Mouse (Mus musculus) MEL-GATA-1-ER (cell line): Measurements from ENCODE around the gene Chrd.

ENCODE experiments used
- DNase-seq: peaks from one replicate; pipeline ENCODE4 v3.0.0-alpha.2; 2012; ENCODE audit warnings: low read depth; ENCODE audit errors: extremely low read depth

The Chrd gene

DNA sequence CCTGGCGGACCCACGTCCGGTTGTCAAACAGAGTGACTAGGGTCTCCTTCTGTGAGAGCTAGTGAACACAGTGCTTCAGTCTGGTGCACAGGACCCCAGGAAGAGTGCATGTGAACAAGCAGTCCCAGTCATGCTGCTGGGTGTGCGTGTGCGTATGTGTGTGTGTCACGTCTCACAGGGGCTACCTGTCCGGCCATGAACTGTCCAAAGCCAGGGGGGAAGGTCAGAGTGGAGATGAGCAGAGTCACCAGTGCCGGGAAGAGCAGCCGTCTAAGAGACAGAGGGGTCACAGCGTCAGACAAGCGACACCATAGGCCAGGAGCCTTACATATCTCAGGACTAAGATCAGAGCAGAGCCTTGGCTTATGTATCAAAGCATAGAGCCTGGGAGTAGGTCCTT, 22.6 kb upstream of the Chrd start:
- no peak for DNase-seq

DNA sequence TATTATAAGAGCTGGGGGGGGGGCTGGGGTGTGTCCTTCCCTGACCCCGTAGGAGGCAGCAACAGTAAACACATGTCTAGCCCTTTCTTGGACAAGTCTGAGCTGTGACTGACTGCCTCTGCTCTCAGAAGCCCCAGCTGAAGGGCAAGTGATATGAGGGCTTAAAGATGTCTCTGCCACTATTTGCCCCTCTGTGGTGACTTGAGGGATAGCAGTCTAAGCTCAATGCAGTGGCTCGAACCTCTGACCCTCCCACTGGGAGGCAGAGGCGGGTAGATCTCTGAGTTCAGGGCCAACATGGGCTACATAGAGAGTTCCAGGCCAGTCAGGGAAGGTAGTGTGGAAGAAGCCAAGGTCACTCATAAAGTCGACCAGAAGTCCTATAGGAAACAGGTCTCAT, 22.1 kb upstream of the Chrd start:
- DNase-seq: no peak

DNA sequence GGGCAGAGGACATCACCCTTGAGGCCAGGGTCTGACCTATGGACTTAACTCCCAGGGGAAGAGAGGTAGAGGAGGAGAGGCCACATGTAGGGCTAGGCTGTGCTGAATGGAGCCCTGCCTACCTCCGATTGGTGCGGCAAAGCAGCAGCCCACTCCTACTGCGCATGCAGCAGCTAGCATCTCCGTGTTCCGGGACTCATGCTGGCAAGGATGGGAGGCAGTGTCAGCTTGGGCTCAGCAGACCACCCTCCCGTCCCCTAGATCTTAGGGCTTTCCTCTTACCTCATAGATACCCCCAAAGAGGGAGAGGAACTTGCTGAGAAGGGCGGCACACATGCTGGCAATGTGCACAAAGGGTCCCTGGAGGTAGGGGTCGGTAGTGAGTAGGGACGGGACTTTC, 20.7 kb upstream of the Chrd start:
- no peak for DNase-seq

DNA sequence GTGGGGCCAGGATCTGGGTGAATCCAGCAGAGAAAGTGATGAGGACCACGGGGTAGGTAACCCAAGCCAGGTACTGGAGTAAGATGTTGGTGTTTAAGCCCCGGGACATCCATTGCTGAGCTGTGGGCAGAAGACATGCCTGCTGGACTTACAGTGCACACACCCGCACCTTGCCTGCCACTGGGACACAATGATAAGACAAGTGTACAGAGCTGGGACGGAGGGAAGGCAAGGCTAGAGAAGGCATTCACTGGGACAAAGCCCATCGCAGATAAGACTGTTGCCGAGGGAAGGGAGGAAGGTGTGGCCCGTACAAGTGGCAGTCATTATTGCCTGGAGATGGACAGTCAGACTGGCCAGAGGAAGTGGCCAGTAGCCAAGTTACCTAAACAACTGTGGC, 20.0 kb upstream of the Chrd start:
- DNase-seq: no peak

DNA sequence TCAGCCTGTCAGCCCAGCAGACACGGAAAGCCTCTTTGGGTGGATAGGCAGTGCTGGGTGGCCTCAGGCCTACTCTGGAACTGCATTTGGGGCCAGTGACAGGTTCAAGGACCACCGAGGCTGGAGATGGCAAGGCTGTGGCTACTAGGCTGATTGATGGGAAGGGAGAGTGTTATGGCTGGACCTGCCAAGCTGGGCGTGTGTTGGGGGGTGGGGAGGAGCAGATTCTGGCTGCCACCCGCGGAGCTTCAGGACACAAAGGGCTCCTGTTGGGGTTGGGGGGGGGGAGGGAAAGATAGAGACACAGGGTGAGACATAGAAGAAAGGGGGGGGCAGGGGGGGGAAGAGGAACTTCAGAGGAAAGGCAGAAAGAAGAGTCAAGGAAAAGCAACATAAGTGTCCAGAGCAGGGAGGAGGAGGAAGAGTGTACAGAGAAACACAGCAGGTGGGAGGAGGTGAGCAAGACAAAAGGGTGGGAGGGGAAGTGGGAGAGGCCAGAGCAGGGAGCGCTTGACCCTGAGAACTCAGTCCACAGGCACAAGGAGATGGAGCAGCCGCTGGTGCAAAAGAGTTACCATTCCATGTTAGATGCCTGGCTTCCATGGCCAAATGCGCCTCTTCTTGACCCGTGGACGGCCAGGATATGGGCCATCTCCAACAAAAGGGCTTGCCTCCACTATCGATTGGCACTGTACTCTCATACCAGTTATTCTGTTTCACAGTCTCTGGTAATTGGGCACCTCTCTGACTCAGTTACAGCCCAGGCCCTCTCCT, 18.4 kb upstream of the Chrd start:
- DNase-seq: no peak

DNA sequence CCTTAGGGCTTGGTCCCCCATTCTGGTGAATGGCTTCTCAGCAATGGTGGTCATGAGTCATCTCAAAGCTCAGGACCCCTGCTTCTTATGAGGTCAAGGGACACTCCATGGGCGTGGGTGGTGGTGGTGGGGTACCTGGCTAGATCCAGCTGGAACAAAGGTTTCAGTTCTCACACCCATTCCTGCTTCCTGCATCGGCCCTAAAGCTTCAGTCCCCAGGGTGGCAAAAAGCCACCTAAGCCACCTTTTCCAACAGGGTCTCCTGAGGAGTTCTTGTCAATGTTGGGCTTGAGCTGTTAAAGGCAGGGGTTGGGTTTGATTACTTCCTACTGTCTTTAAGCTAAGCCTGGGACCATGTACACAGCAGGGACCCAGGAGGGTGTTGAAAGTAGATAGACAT, 17.8 kb upstream of the Chrd start:
- DNase-seq: no peak

DNA sequence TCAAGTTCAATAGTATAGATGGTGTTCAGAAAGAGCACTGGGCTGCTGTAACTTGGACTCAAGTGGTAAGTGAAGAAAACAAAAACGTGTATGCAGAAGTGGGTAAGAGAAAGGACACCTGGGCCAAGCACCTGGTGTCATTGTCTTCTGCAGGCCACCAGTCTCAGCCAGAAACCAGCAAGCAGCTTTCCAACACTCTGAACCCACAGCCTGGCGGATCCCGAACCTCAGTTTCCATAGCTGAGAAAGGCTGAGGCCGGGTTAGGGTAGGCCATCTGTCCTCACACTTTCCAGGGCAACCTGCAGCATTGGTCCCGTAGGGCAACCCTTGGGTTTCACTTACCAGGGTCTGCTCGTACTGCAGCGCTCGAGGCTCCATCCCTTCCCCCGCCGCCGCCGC, 17.4 kb upstream of the Chrd start:
- DNase-seq: no peak

DNA sequence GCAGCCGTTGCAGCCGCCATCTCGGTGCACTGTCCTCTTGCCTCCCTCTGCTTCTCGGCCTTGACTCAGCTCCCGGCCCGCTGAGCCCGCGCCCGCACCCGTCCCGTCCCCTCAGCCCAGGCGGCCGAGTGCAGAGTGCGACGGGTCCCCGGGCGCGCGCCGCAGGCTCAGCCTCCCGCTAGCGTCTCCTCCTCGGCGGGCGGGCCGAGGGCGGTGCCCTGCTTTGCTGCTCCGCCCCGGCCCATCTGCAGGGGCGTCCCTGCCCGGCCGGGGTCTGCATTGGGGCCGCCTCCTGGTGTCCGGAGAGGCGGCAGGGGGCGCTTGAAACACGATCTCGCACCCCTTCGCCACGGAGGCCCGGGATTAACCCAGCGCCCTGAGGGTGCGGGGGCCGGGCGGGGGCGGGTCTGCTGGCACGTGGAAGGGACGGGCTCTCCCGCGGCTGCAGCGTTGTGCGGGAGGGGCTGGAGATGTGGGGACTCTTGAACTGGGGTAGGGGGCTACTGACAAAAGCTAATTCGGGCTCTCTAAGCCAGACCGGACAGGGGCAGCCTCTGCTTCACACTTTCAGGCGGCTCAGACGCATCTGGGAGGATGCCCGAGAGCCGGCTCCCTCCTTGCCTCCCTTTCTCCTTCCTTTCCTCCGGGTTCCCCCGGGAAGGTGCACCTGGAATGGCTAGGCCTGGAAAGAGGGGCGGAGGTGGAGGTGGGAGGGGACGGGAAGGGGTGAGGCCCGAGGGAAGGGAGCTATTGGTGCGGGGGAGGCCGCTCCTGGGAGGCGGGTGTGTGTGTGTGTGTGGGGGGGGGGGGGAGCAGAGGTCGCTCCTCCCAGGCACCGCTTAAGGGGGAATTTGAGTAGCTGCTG, 16.7 kb upstream of the Chrd start:
- DNase-seq: peak; percentile 54

DNA sequence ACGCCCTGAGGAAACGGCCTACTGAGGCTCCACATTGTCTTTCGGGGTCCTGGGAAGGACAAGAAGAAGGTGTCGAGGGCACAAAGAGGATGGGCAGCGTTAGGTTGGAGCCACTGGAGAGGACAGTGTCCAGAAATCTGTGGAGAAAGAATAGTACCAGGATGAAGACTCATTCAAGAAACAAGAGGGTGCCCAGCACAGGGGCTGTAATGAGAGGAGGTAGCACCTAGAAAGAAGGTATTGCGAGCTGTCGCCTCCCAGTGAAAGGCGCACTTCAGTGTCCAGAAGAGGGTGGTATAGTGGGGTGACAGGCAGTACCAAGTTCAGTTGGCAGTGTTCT, 16.1 kb upstream of the Chrd start:
- no peak for DNase-seq

DNA sequence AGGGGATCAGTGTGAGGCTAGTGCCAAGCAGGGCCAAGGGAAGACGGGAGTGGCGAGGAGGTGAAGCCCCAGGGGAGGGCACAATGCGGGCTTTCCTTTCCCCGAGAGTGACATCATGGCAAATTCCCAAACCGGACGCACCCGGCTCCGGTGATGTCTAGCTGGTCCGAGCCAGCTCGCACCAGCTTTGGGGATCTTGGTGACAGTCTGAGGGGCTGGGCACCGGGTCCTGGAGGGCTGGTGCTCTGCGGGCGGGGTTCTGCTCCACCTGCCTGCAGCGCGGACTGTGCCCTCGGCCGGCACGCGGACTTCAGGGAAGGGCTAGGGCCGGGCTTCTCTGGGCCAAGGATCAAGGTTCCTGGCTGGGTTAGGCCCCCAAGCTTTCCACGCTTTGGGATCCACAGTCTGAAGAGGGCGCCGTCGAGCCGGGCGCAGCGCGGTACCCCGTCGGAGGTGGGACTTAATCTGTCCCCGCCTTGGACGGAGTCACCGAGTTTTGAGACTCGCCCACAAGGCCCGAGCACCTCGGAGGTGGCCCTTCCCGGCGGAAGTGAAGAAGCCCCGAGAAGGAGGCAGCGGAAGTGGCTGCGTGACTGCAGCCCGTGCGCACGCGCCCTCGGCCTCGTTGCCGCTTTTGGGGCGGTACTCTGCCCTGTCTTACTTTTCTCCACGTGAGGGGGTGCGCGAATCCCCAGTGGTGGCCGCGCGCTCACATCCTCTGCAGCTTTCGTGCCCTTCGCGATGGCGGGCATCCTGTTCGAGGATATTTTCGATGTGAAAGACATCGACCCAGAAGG, 15.5 kb upstream of the Chrd start, which contains the start of the genes Polr2h and Clcn2:
Gene Polr2h (plus strand): TSS at position 485 of the 797 bp plus-strand sequence.
Gene Clcn2 (minus strand): TSS at position 566 of the 797 bp plus-strand sequence.
- peak; percentile 94 for DNase-seq

DNA sequence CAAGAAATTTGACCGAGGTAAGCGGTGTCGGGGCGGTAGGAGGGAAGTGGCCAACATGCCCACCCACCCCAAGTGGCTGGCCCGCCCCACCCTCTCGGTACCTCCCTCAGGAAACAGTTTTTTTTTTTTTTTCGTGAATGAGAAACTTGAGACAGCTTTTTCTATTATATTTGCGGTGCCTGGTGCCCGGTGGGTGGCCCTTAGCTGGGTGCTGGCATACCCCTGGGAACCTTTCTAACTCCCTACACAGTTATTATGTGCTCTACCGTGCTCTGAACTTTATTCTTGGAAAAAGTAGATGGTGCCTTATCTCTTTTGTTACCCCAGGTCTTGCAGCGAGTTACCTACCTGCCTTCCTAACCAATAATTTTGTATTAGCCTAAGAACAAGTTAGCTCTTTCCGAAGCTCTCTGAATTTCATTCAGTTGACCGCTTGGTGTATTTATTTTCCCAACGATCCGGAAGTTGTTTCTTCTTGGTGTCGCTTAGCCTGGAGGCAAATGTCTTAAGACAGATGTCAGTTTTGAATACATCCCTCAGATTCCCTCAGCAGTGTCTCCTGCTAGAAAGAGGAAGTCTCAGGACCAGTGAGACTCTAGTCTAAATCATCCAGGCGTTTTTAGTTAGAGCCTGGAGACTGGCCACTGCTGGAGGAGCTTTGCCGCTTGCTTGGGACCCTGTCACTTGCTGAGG, 14.8 kb upstream of the Chrd start:
- peak; percentile 81 for DNase-seq

DNA sequence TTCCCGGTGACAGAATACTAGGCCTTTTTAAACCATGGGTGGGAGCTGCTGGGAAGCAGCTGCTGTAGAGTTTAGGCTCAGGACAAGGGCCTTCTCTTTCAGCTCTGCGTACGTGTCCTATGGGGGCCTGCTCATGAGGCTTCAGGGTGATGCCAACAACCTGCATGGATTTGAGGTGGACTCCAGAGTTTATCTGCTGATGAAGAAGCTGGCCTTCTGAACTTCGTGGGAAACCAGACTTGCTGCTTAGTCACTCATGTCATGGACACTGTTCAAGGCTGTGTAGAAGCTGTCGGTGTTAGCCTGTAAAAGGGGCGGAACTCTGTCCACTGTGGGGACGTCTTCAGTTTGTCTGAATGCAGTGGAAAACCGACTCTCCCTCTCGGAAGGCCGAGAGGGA, 11.1 kb upstream of the Chrd start:
- DNase-seq: no peak

DNA sequence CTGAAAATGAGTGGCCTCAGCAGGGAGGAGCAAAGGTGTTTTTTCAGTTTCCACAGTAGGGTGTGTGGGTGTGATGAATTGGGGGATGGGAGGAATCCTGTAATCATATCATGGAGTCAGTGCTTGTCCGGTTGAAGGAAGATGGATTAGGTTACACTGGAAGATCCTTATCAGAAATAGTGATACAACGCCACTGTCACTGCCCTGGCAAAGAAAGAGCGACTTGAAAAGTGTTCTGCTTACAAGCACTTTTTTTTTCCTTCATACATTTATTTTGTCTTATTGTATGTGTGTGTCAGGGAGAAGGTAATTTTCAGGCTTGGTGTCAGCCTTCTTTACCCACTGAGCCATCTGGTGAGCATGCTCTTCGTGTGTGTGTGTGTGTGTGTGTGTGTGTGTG, 10.2 kb upstream of the Chrd start:
- DNase-seq: no peak

DNA sequence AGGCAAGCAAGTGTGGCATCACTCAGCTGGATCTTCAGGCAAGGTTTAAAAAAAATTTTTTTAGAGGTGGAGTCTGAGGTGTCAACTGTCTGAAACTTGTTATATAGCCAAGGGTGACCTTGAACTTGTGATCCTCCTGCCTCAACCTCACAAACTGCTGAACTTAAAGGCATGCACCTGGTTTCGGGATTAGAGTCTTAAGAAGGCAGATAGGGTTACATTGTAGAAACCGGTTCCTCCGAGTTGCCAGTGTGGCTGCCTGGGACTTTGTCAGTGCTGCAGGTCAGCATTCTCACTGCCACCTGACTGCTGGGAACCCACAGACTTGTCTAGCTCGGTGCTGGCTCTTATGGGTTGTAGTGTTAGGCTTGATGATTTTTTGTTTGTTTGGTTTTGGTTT, 9.7 kb upstream of the Chrd start:
- no peak for DNase-seq

DNA sequence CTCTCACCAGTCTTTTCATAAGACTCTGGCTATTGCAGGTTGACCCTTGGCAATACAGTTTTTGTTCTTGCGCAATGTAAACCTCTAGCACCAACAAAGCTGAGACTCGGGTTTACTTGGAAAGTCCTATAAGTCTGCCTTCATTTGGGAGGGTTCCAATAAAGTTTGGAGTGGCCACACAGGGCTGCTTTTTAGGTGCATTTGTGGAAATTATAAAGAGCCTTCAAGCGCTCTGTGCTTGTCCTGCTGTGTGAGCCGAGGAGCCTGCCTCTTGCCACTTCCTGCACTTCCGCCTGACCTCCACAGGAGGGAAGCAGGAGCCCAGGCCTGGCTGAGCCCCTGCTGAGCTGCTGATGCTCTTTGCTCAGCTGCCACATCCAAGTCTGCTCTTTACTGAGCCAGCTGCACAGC, 8.6 kb upstream of the Chrd start:
- no peak for DNase-seq

DNA sequence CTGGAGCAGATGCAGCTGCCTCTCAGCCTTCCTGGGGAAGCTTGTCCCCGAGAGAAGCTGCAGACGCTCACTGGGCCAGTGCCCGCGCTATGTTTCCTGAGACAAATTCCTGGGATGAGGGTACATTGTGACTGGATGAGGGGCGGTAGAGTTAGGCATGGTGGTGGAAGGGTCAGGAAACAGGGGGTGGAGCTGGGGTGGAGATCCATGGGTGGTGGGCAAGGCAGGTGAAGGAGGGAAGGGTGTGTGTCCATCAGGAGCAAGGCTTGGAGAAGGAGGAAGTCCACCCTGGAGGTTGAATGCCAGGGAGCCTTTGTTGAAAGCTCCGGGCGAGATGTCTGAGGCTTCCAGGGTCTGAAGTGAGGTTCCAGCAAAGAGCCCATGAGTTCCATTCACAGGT, 7.6 kb upstream of the Chrd start:
- no peak for DNase-seq

DNA sequence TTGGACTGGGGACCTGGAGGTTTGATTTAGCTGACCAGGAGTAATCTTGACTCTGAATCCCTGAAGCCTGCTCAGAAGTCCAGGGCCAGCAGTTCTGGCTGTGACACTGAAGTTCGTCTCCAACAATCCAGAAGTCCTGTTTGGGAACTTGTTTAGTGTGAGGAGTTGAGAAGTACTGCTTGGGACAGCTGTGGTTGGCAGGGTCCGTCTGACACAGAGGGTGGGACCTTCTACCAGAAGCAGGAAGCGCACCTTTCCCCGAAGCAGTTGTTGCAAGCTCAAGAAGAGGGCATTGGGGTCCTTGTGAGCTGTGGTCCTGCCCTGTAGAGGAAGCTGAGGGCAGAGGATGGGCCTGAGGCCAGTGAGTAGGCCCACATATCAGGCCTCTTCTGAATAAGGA, 7.2 kb upstream of the Chrd start:
- no peak for DNase-seq

DNA sequence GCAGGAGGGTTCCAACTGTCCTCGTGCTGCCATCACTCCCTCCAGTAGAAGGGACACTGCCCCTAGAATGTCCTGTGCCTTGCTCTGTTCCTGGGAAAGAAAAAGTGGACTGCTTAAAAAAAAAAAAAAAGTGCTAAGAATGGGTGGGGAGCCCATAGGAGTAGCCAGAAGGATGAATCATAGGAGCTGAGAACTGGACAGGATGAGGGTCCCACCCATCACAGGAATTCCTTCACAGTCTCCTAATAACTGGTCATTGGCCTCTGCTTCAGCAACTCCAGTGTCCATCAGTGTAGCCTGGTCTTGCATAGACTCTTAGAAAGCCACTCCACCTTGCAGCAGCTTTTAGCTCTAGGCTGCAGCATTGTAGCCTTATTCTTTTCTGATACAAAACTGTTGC, 6.5 kb upstream of the Chrd start:
- no peak for DNase-seq

DNA sequence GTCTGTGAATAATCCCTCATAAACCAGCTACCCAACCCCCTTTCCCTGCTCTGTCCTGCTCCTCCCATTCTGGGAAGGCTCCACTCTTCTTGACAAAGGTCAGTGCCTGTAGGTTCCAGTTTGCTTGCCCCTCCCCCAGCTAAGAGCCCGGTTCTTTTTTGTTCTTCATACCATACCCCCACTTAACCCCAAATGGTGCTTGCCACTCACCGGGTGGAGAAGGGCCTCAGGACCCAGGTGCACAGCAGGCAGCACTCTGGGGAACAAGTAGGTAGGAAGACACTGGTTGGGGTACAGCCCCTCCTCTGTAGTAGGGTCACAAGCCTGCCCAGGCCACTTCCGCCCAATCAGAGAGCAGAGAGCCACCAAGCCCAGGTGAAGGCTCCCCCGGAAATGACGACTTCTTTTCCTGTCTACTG, 2.6 kb upstream of the Chrd start:
- DNase-seq: no peak

DNA sequence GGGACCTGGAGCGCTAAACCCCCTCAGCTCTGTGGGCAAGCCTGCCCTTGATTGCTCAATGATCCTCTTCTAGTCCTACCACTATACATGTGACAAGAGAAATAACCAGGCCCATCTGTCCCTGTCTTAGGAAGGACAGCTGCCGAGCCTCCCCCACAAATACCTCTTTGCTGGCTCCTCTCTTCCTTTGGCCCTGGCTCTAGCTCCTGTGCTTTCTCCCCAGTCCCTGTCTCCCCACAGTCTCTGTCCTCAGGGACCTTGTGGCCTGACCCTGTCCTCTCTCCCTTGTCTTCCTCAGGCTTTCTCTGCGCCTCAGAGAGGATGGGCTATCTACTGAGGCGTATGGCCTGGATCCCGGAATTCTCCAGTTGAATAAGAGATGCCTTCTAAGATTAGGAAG, 1.2 kb upstream of the Chrd start:
- DNase-seq: no peak

DNA sequence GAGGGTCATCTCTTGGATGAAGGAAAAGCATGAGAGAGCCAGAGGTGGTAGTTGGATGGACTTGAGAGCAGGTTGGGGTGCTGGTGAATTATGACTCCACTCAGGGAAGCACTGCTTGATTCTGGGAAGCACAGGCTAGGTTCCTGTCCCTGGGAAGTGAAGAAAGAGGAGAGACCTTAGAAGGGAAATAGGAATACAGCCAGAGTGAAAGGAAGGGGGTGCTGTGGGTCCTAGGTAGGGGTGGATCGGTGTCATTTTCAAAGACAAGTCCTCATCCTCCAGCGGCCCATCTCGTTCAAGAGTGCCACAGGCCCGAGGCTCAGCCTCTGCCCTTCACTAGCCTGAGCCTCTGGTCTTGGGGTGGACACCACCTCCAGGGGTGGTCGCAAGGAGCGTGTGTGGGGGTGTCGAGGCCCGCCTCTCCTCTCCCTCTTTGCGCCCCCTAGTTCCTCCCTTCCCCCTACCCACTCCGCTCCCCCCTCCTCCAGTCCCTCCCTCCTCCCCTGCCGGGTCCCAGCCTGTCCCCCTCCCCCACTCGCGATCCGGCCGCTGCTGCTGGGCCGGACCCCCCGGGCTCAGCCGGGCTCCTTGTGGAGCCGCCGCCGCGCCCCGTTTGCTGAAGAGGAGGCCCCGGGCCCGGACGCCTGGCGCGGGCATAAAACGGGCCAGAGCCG, 539 bp upstream of the Chrd start:
- DNase-seq: no peak
